Mouse (Mus musculus): Measurements from ENCODE around the gene Insrr.
"Not testable (repeated sequence)": the region's sequence is repeated elsewhere in the genome, so short reads cannot be mapped to it uniquely, and the experiment has no call there.

The Insrr gene

GRCm38 (mm10) chr3:87779086-87779485, 17.7 kb upstream of the Insrr start:
- no peak for DNase-seq

GRCm38 (mm10) chr3:87783282-87784023, 13.3 kb upstream of the Insrr start:
- no peak for DNase-seq

GRCm38 (mm10) chr3:87785156-87785555, 11.6 kb upstream of the Insrr start:
- DNase-seq, result no peak

GRCm38 (mm10) chr3:87785626-87786214, 11.0 kb upstream of the Insrr start:
- DNase-seq, result no peak

- DNase-seq, result no peak
Measured at GRCm38 (mm10) chr3:87789248-87789647, 7.5 kb upstream of the Insrr start.

- DNase-seq, result no peak
Measured at GRCm38 (mm10) chr3:87789768-87790167, 7.0 kb upstream of the Insrr start.

GRCm38 (mm10) chr3:87794922-87795325, 1.8 kb upstream of the Insrr start, which contains the start of gene Ntrk1:
TSS of gene Ntrk1 (minus strand) at chr3:87795162.
- no peak for DNase-seq

GRCm38 (mm10) chr3:87795336-87796277, 1.1 kb upstream of the Insrr start:
- peak; percentile 48 for DNase-seq

- DNase-seq, result no peak
Measured at GRCm38 (mm10) chr3:87801681-87802080, 4.9 kb downstream of the Insrr start.

- no peak for DNase-seq
Measured at GRCm38 (mm10) chr3:87804038-87804677, 7.4 kb downstream of the Insrr start.

- DNase-seq, result peak; percentile 21
Measured at GRCm38 (mm10) chr3:87809322-87809962, 12.7 kb downstream of the Insrr start.

- DNase-seq, result no peak
Measured at GRCm38 (mm10) chr3:87811297-87811696, 14.5 kb downstream of the Insrr start.

GRCm38 (mm10) chr3:87812413-87812812, 15.7 kb downstream of the Insrr start:
- no peak for DNase-seq

GRCm38 (mm10) chr3:87812873-87813272, 16.1 kb downstream of the Insrr start:
- DNase-seq, result no peak

- no peak for DNase-seq
Measured at GRCm38 (mm10) chr3:87816166-87816565, 19.4 kb downstream of the Insrr start.

- DNase-seq, result peak; percentile 67
Measured at GRCm38 (mm10) chr3:87816646-87817093, 19.9 kb downstream of the Insrr start.

- no peak for DNase-seq
Measured at GRCm38 (mm10) chr3:87818226-87818625, 21.5 kb downstream of the Insrr start.

- DNase-seq, result not testable (repeated sequence)
Measured at GRCm38 (mm10) chr3:87824206-87824605, 27.5 kb downstream of the Insrr start, which contains the start of gene Pear1. TSS of gene Pear1 (minus strand) at chr3:87824306.

- no peak for DNase-seq
Measured at GRCm38 (mm10) chr3:87828435-87828834, 31.7 kb downstream of the Insrr start.

GRCm38 (mm10) chr3:87829025-87829424, 32.3 kb downstream of the Insrr start:
- DNase-seq, result no peak

- no peak for DNase-seq
Measured at GRCm38 (mm10) chr3:87832109-87832859, 35.5 kb downstream of the Insrr start.

All from liver (tissue).